Mouse (Mus musculus): ENCODE measurements around the gene Ier3.

DNA sequence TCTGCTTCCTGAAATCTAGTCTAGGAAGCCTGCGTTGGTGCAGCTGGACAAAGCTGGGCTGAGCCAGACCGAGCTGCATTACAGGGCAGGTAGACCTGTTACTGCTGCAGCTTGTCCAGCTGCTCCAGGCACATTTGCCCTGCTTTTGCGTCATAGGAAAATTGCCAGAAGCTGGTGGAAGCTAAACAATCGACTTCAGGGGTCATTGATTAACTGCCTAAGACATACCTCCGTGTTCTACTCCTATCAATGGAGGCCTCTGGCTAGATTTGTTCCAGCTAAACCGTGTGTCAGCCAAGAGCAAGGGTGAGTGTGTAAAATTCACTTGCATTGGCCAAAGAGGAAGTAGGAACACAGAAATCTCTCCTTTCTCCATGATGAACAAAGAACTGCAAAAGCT, 6.8 kb upstream of the Ier3 start:
- TF ChIP-seq HCFC1 (IDR thresholded peaks at IDR 0.05; ENCODE audit: borderline replicate concordance, insufficient read depth, low read length) (no peak), ZC3H11A (IDR thresholded peaks at IDR 0.05; ENCODE audit: borderline replicate concordance, low read depth, low read length) (no peak), ZNF384 (IDR thresholded peaks at IDR 0.05; ENCODE audit: low read depth, low read length) (no peak), CHD2 (IDR thresholded peaks at IDR 0.05; ENCODE audit: low read depth, low read length) (no peak), MAFK (IDR thresholded peaks at IDR 0.05; ENCODE audit: insufficient read depth, low read depth, low read length) (no peak)
